Mouse (Mus musculus): Measurements from ENCODE around the gene Zfp446.

DNA sequence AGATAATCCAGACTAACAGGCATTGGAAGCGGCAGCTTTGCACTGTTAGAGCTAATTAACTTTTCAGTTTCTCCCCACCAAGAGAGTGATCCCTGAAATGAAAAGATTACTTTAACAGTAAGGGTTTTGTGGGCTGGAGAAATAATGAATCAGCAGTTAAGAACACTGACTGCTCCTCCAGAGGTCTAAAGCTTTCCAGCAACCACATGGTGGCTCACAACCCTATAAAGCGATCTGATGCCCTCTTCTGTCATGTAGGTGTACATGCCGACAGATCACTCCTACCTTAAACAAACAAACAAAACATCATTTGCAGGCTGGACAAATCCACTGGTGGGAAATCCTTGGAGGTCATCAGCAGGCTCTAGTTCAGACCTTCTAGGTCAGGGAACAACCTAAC is 22.8 kb upstream of the Zfp446 start:
- no peak for TF ChIP-seq EP300 (IDR thresholded peaks at IDR 0.05)
- TF ChIP-seq CTCF (IDR thresholded peaks at IDR 0.05), result peak; percentile 22; the same call in 1 of the 2 replicates

Measured in lung, postnatal 0 days (tissue).